Mouse (Mus musculus) urinary bladder, adult 2 months (tissue): Measurements from ENCODE around the gene Shank1. TPM values are rescaled to one million over a fixed set of nuclear protein-coding genes. Genes with fewer than 3 reads are reported as not detected.
"Not testable (repeated sequence)": the region's sequence is repeated elsewhere in the genome, so short reads cannot be mapped to it uniquely, and the experiment has no call there.

Experiments
- DNase-seq: peaks from one replicate; pipeline ENCODE4 v3.0.0; 2022; ENCODE audit warnings: low spot score
- polyA plus RNA-seq: library from polyadenylated mRNA; depleted of rRNA; stranded (reverse); fragments of >200 nt; gene quantifications from 2 replicates; pipeline ENCODE4 v1.2.3, GENCODE M21; 2012; rRNA removed

Shank1 gene
- 0.85 and 1.9 TPM in 2 replicates for polyA plus RNA-seq

GRCm38 (mm10) chr7:44309475-44310284, at the start of gene Shank1:
Gene Shank1 (plus strand): TSS chr7:44310253.
- no peak for DNase-seq

GRCm38 (mm10) chr7:44260410-44260809, 49.6 kb upstream of the Shank1 start:
- no peak for DNase-seq

GRCm38 (mm10) chr7:44261147-44261546, 48.9 kb upstream of the Shank1 start, which contains the start of gene Gm15517:
Gene Gm15517 (plus strand): TSS chr7:44261447.
- no peak for DNase-seq

- peak; percentile 87 for DNase-seq
Observed at GRCm38 (mm10) chr7:44262791-44263643, 47.0 kb upstream of the Shank1 start.

GRCm38 (mm10) chr7:44268117-44268516, 41.9 kb upstream of the Shank1 start:
- DNase-seq = no peak

GRCm38 (mm10) chr7:44269397-44269796, 40.7 kb upstream of the Shank1 start:
- no peak for DNase-seq

- DNase-seq = no peak
Observed at GRCm38 (mm10) chr7:44271309-44271708, 38.7 kb upstream of the Shank1 start.

GRCm38 (mm10) chr7:44272546-44272945, 37.5 kb upstream of the Shank1 start:
- no peak for DNase-seq

- no peak for DNase-seq
Observed at GRCm38 (mm10) chr7:44273446-44273845, 36.6 kb upstream of the Shank1 start.

- no peak for DNase-seq
Observed at GRCm38 (mm10) chr7:44274096-44274495, 36.0 kb upstream of the Shank1 start.

- no peak for DNase-seq
Observed at GRCm38 (mm10) chr7:44275546-44275945, 34.5 kb upstream of the Shank1 start.

GRCm38 (mm10) chr7:44276461-44277249, 33.4 kb upstream of the Shank1 start:
- no peak for DNase-seq

- no peak for DNase-seq
Observed at GRCm38 (mm10) chr7:44277250-44277622, 32.8 kb upstream of the Shank1 start.

GRCm38 (mm10) chr7:44280959-44281358, 29.1 kb upstream of the Shank1 start:
- no peak for DNase-seq

GRCm38 (mm10) chr7:44281586-44281985, 28.5 kb upstream of the Shank1 start:
- DNase-seq = no peak

- DNase-seq = no peak
Observed at GRCm38 (mm10) chr7:44287760-44288159, 22.3 kb upstream of the Shank1 start.

GRCm38 (mm10) chr7:44290986-44291385, 19.1 kb upstream of the Shank1 start:
- no peak for DNase-seq

- no peak for DNase-seq
Observed at GRCm38 (mm10) chr7:44291418-44291817, 18.6 kb upstream of the Shank1 start.

GRCm38 (mm10) chr7:44297501-44297900, 12.6 kb upstream of the Shank1 start:
- DNase-seq = not testable (repeated sequence)

GRCm38 (mm10) chr7:44303346-44304340, 6.4 kb upstream of the Shank1 start:
- no peak for DNase-seq

- no peak for DNase-seq
Observed at GRCm38 (mm10) chr7:44304463-44304774, 5.6 kb upstream of the Shank1 start.
